Mouse (Mus musculus): Measurements from ENCODE around the gene Ninj2. TPM values are rescaled to one million over a fixed set of nuclear protein-coding genes. Genes with fewer than 3 reads are reported as not detected.

Ninj2 gene
- total and polyA plus RNA-seq, 3 experiments, result 0.08 TPM; not detected in 2

GRCm38 (mm10) chr6:120064627-120065026 is 28.5 kb upstream of the Ninj2 start:
- TF ChIP-seq MAZ (IDR thresholded peaks at IDR 0.05; ENCODE audit: low read depth, low read length), result no peak
- TF ChIP-seq TAL1 (IDR thresholded peaks at IDR 0.05; ENCODE audit: low read length), result no peak
- no peak for TF ChIP-seq MYB (IDR thresholded peaks at IDR 0.05; ENCODE audit: low read depth, low read length)
- TF ChIP-seq GABPA (IDR thresholded peaks at IDR 0.05; ENCODE audit: low read depth, low read length), result no peak
- TF ChIP-seq RCOR1 (IDR thresholded peaks at IDR 0.05; ENCODE audit: low read depth, low read length), result no peak
- TF ChIP-seq ZMIZ1 (IDR thresholded peaks at IDR 0.05; ENCODE audit: low read depth, low read length), result no peak
- no peak for TF ChIP-seq MAFK (IDR thresholded peaks at IDR 0.05; ENCODE audit: borderline replicate concordance, low read depth, low read length)
- no peak for TF ChIP-seq ETS1 (IDR thresholded peaks at IDR 0.05; ENCODE audit: low read depth, low read length)
- TF ChIP-seq ELF1 (IDR thresholded peaks at IDR 0.05; ENCODE audit: low read depth, low read length), result no peak
- TF ChIP-seq BHLHE40 (IDR thresholded peaks at IDR 0.05; ENCODE audit: borderline replicate concordance, low read depth, low read length), result no peak
- no peak for TF ChIP-seq ZNF384 (IDR thresholded peaks at IDR 0.05; ENCODE audit: low read depth, low read length)
- TF ChIP-seq USF2 (IDR thresholded peaks at IDR 0.05; ENCODE audit: borderline replicate concordance in 1 of 2, insufficient read depth in 1 of 2, low read depth in 1 of 2, low read length in 2 of 2), result no peak
- TF ChIP-seq ZKSCAN1 (IDR thresholded peaks at IDR 0.05; ENCODE audit: low read depth, low read length), result no peak
- no peak for TF ChIP-seq POLR2AphosphoS2 (IDR thresholded peaks at IDR 0.05; ENCODE audit: low read length)
- TF ChIP-seq MAX (IDR thresholded peaks at IDR 0.05; ENCODE audit: low read length), result no peak
- no peak for TF ChIP-seq POLR2A (IDR thresholded peaks at IDR 0.05; ENCODE audit: control insufficient read depth in 1 of 2, insufficient read depth in 1 of 2, low read depth in 1 of 2, low read length in 2 of 2, poor library complexity in 1 of 2)
- TF ChIP-seq E2F4 (IDR thresholded peaks at IDR 0.05; ENCODE audit: borderline replicate concordance, low read depth, low read length), result no peak
- no peak for TF ChIP-seq USF1 (IDR thresholded peaks at IDR 0.05; ENCODE audit: low read depth, low read length)
- no peak for TF ChIP-seq MEF2A (IDR thresholded peaks at IDR 0.05; ENCODE audit: extremely low read depth, insufficient replicate concordance, low read depth, low read length, poor library complexity, severe bottlenecking)
- H3K4me1 ChIP-seq (ENCODE audit: control insufficient read depth in 1 of 2, insufficient read depth in 2 of 2, low read length in 2 of 2), result peaks cover 0 to 9% of the 10 kb centered on the region in 2 experiments; a peak in 2 of 4 replicates
- no peaks in the 10 kb centered on the region for H3K9me3 ChIP-seq (replicated peaks; ENCODE audit: insufficient read depth, low read length)
- H3K9ac ChIP-seq (ENCODE audit: control insufficient read depth, low read depth, low read length, poor library complexity, severe bottlenecking), result no peak overlapping the region
- no peaks in the 10 kb centered on the region for H3K27me3 ChIP-seq (ENCODE audit: control insufficient read depth in 1 of 2, insufficient read depth in 2 of 2, low read length in 2 of 2)
- H3K27ac ChIP-seq (ENCODE audit: control insufficient read depth, low read depth, low read length), result no peak overlapping the region
- no peak for DNase-seq (ENCODE audit: low read depth, low spot score)
- no peak overlapping the region for H3K4me3 ChIP-seq (ENCODE audit: control insufficient read depth in 1 of 2, insufficient read depth in 1 of 2, low read depth in 2 of 2, low read length in 2 of 2)
- H3K79me2 ChIP-seq (ENCODE audit: control insufficient read depth, insufficient read depth, low read length, poor library complexity), result no peaks in the 10 kb centered on the region
- peaks cover 0 to 6% of the 10 kb centered on the region in 2 experiments; a peak in 2 of 4 replicates for H3K36me3 ChIP-seq (ENCODE audit: control insufficient read depth in 1 of 2, insufficient read depth in 2 of 2, low read length in 2 of 2)

DNA sequence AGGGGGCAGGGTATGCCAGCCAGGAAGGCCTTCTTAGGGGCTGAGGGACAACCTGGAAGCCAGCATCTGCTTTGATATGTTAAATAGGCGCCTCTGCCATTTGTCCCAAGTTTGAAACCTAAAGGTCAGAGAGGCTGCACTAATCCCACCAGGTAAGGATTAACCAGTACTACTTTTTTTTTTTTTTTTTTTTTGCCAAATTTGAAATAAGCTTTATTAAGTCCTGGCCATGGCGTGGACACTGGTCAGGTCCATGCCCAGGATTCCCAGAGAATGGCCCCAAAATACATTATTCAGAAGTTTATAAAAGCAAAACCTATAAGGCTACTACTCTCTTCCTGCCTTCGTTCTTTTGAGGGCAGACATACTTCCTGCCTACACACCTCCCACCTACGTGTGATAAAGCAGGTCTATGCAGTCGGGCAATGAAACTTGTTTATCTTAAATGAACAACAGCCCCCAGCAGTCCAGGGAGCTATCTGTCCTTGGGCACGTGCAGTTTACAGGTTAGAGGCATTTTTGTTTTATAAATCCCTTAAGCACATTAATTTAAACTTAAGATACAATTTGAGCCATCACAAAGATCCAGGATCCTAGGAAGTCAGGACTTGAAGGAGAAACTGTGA is 27.5 kb upstream of the Ninj2 start:
- no peak overlapping the region for H3K4me3 ChIP-seq (ENCODE audit: control insufficient read depth in 1 of 2, insufficient read depth in 1 of 2, low read depth in 2 of 2, low read length in 2 of 2)
- peaks cover 0 to 9% of the 10 kb centered on the region in 2 experiments; a peak in 2 of 4 replicates for H3K4me1 ChIP-seq (ENCODE audit: control insufficient read depth in 1 of 2, insufficient read depth in 2 of 2, low read length in 2 of 2)
- H3K79me2 ChIP-seq (ENCODE audit: control insufficient read depth, insufficient read depth, low read length, poor library complexity), result no peaks in the 10 kb centered on the region
- H3K27ac ChIP-seq (ENCODE audit: control insufficient read depth, low read depth, low read length), result no peak overlapping the region
- TF ChIP-seq GABPA (IDR thresholded peaks at IDR 0.05; ENCODE audit: low read depth, low read length) (no peak), GATA1 (IDR thresholded peaks at IDR 0.05; ENCODE audit: low read depth, low read length) (no peak), POLR2A (IDR thresholded peaks at IDR 0.05; ENCODE audit: control insufficient read depth in 1 of 2, insufficient read depth in 1 of 2, low read depth in 1 of 2, low read length in 2 of 2, poor library complexity in 1 of 2) (no peak), SMC3 (IDR thresholded peaks at IDR 0.05; ENCODE audit: low read depth, low read length) (no peak), RCOR1 (IDR thresholded peaks at IDR 0.05; ENCODE audit: low read depth, low read length) (no peak), ZNF384 (IDR thresholded peaks at IDR 0.05; ENCODE audit: low read depth, low read length) (peak; percentile 80), BHLHE40 (IDR thresholded peaks at IDR 0.05; ENCODE audit: borderline replicate concordance, low read depth, low read length) (peak; percentile 90), MAFK (IDR thresholded peaks at IDR 0.05; ENCODE audit: borderline replicate concordance, low read depth, low read length) (no peak), MXI1 (IDR thresholded peaks at IDR 0.05; ENCODE audit: low read depth, low read length) (no peak), NELFE (IDR thresholded peaks at IDR 0.05; ENCODE audit: low read depth, low read length) (no peak), MAZ (IDR thresholded peaks at IDR 0.05; ENCODE audit: low read depth, low read length) (no peak), CHD1 (IDR thresholded peaks at IDR 0.05; ENCODE audit: low read depth, low read length) (no peak), E2F4 (IDR thresholded peaks at IDR 0.05; ENCODE audit: borderline replicate concordance, low read depth, low read length) (no peak), HCFC1 (IDR thresholded peaks at IDR 0.05; ENCODE audit: low read depth, low read length) (no peak), ETS1 (IDR thresholded peaks at IDR 0.05; ENCODE audit: low read depth, low read length) (no peak), ZMIZ1 (IDR thresholded peaks at IDR 0.05; ENCODE audit: low read depth, low read length) (no peak), ZKSCAN1 (IDR thresholded peaks at IDR 0.05; ENCODE audit: low read depth, low read length) (no peak), MAX (IDR thresholded peaks at IDR 0.05; ENCODE audit: low read length) (no peak; the same call in 1 of the 2 replicates), POLR2AphosphoS5 (IDR thresholded peaks at IDR 0.05; ENCODE audit: borderline replicate concordance, low read depth, low read length) (no peak), TBP (IDR thresholded peaks at IDR 0.05; ENCODE audit: low read depth, low read length) (no peak), USF2 (IDR thresholded peaks at IDR 0.05; ENCODE audit: borderline replicate concordance in 1 of 2, insufficient read depth in 1 of 2, low read depth in 1 of 2, low read length in 2 of 2) (no peak), USF1 (IDR thresholded peaks at IDR 0.05; ENCODE audit: low read depth, low read length) (0 out of 2 replicates have a peak, but pooled peaks have one; percentile 23)
- peak; percentile 40 for DNase-seq (ENCODE audit: low read depth, low spot score)
- no peaks in the 10 kb centered on the region for H3K9me3 ChIP-seq (replicated peaks; ENCODE audit: insufficient read depth, low read length)
- peaks cover 0 to 6% of the 10 kb centered on the region in 2 experiments; a peak in 2 of 4 replicates for H3K36me3 ChIP-seq (ENCODE audit: control insufficient read depth in 1 of 2, insufficient read depth in 2 of 2, low read length in 2 of 2)
- H3K27me3 ChIP-seq (ENCODE audit: control insufficient read depth in 1 of 2, insufficient read depth in 2 of 2, low read length in 2 of 2), result no peaks in the 10 kb centered on the region
- H3K9ac ChIP-seq (ENCODE audit: control insufficient read depth, low read depth, low read length, poor library complexity, severe bottlenecking), result no peak overlapping the region

Data from MEL (cell line).